Mouse (Mus musculus): ENCODE results near the gene Wdfy2. TPM values are rescaled to one million over a fixed set of nuclear protein-coding genes. Genes with fewer than 3 reads are reported as not detected.

Wdfy2 gene
- polyA plus RNA-seq, 1 experiment, result 12.4 TPM

DNA sequence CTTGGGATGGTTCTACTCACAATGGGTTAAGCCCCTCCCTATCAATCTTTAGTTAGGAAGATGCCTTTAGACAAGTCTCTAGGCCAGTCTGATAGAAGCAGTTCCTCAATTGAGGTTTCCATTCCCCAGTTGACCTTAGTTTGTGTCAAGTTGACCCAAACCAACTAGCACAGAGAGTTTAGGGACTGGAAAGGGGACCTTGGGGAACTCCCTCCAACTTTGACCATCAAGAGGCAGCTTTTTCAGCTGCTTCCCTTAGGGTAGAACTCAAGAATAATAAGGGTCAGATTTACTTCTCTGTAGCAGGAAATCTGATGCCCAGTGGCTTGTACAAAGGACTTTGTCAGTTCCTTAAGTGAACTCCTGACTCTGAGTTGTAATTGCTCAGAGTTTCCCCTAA lies 5.0 kb downstream of the Wdfy2 start:
- DNase-seq (ENCODE audit: extremely low spot score in 1 of 2, low spot score in 1 of 2), result no peak

GRCm38 (mm10) chr14:62842976-62843375 lies 5.5 kb downstream of the Wdfy2 start:
- DNase-seq (ENCODE audit: extremely low spot score in 1 of 2, low spot score in 1 of 2), result no peak

DNA sequence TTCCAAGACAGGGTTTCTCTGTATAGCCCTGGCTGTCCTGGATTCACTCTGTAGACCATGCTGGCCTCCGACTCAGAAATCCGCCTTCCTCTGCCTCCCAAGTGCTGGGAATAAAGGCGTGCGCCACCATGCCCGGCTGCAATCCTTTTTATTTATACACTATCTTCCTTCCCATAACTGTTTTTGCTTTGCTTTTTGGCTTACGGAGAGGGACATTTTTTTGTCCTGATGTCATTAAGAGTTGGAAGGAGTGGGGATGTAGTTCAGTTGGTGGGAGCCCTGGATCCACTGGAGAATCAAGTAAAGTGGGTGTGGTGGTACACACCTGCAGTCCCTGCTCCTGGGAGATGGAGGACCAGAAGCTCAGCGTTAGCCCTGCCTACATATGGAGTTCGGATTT lies 6.7 kb downstream of the Wdfy2 start:
- DNase-seq (ENCODE audit: extremely low spot score in 1 of 2, low spot score in 1 of 2), result no peak

GRCm38 (mm10) chr14:62845011-62845840 lies 7.7 kb downstream of the Wdfy2 start:
- no peak for DNase-seq (ENCODE audit: extremely low spot score in 1 of 2, low spot score in 1 of 2)

- DNase-seq (ENCODE audit: extremely low spot score in 1 of 2, low spot score in 1 of 2), result peak; percentile 36 to 70
These were observed 13.5 kb downstream of the Wdfy2 start for GRCm38 (mm10) chr14:62850980-62851379.

GRCm38 (mm10) chr14:62852840-62853239 lies 15.4 kb downstream of the Wdfy2 start:
- no peak for DNase-seq (ENCODE audit: extremely low spot score in 1 of 2, low spot score in 1 of 2)

- DNase-seq (ENCODE audit: extremely low spot score in 1 of 2, low spot score in 1 of 2), result no peak
These were observed 17.8 kb downstream of the Wdfy2 start for GRCm38 (mm10) chr14:62855077-62855835.

- DNase-seq (ENCODE audit: extremely low spot score in 1 of 2, low spot score in 1 of 2), result no peak
These were observed 18.4 kb downstream of the Wdfy2 start for GRCm38 (mm10) chr14:62855863-62856262.

GRCm38 (mm10) chr14:62856490-62856889 lies 19.0 kb downstream of the Wdfy2 start:
- DNase-seq (ENCODE audit: extremely low spot score in 1 of 2, low spot score in 1 of 2), result no peak

DNA sequence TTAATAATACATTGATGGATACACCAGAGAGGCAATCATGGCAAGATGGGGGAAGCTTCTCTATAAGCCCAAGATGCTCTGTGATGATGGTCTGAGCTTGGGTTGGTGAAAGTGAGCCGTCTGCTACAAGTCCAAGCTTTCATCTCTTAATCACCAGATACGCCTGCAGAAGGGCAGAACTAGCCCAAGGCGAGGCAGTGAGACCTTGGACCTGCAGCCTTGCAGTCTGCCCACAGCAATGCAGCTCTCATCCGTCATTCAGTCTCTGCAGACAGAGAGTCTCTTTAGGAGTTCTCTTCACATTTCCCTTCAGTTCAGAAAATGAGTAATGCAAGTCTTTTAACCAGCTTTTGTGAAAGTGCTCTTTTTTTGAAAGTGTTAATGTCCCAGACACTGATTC lies 20.4 kb downstream of the Wdfy2 start:
- no peak for DNase-seq (ENCODE audit: extremely low spot score in 1 of 2, low spot score in 1 of 2)

DNA sequence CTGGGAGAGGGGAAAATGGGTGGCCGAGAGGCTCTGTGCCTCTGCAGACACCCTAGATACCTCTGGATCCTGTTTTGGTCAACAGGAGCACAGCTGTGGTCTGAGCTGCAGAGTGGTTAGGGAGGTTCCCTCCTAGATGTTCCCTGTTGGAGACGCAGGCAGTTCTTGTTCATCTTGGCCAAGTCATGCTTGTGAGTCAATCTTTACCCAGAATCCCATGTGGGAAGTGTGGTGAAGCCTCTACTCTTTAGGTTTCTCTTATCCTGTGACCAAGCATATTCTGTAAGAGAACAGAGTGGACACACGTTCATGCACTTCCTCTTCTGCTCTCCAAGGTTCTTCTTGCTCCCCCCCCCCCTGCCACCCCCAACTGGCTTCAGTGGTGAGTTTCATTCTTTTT lies 20.8 kb downstream of the Wdfy2 start:
- DNase-seq (ENCODE audit: extremely low spot score in 1 of 2, low spot score in 1 of 2), result no peak

DNA sequence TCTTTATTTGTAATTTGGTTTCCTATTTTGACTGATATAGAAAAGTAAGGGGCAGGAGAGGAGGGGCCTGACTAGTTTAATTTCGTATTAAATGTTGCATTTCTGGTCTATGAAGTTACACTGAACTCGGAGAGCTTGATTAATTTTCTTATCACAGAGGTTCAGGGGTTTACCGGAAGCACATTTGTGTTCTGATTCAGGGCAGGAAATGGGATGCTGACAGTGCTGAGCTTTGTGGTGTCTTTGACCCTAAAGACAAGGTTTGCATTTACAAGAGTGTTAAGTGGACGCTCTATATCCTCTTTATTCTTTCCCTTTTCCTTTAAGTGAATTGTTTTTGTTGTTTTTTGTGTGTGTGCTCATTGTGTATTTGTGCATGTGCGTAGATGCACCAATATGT lies 25.1 kb downstream of the Wdfy2 start:
- DNase-seq (ENCODE audit: extremely low spot score in 1 of 2, low spot score in 1 of 2), result no peak

DNA sequence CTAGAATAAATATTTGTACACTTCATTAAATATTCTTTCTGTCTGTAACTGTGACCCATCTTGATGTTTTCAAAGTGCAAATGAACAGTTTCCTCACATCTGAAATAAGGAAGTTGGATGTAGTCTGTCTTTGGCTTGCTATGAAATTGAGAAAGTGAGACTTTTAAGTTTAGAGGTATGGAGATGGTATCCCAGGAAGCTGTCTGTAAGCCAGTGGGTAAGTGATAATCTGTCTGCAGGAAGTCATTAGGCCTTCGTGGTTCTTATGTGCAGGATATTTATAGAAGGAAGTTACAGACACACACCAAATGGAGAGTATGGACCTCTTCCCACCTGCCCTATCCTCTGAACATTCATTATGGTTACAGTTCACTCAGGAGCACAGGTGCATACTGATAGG lies 26.8 kb downstream of the Wdfy2 start:
- DNase-seq (ENCODE audit: extremely low spot score in 1 of 2, low spot score in 1 of 2), result no peak

DNA sequence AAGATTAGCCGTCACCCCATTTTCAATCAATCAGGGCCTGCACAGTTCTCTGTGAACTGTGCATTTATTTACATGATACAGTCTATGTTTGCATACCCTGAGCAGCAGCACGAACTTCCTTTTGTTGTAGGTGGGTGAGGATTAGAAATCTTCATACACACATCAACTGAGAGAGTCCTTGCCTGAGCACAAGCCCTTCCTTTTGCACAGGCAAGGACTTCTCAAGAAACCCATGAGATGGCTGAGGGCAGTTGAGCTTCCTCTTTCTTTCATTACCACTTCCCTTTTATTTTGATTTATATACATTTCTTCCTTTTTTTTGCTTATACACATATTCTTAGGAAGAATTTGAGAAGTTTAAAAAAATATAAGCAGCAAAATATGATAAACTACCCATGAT lies 27.9 kb downstream of the Wdfy2 start:
- no peak for DNase-seq (ENCODE audit: extremely low spot score in 1 of 2, low spot score in 1 of 2)

GRCm38 (mm10) chr14:62867069-62867468 lies 29.6 kb downstream of the Wdfy2 start:
- DNase-seq (ENCODE audit: extremely low spot score in 1 of 2, low spot score in 1 of 2), result no peak

GRCm38 (mm10) chr14:62867576-62867975 lies 30.1 kb downstream of the Wdfy2 start:
- no peak for DNase-seq (ENCODE audit: extremely low spot score in 1 of 2, low spot score in 1 of 2)

DNA sequence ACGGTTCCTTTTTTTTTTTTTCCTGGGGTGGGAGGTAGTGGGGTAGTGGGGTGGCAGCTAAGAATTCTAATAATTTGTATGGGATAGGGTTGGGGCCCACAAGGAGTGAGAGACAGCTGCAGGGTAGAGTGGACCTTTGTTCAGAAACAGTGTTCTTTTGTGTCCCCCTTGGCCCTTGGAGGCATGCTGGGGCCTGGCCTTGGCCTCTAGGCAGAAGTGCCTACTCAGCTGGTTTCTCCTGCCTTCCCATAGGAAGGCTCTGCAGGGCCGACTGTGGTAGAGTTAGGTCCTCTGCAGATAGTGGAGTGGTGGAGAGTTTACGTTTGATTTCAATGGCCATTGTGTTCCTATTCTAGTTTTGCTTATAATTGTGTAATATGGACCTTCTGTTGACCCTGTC lies 30.8 kb downstream of the Wdfy2 start:
- DNase-seq (ENCODE audit: extremely low spot score in 1 of 2, low spot score in 1 of 2), result no peak

DNA sequence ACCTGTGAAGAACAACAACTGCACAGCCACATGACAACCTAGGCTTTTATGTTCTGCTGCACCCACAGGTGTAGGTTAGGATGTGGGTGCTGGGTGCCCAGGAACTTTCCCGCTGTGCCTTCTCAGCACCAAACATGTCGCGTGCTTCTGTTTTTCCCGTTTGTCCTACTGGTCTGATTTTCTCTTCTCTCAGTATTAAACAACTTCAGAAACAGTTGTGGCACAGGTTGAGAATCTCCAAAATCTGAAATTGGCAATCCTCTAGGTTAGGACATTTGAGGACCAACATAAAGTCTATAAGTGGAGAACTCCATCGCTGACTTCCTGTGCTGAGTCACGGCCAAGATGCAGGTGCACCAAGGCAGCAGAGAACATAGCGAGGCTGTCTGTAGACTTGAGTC lies 32.8 kb downstream of the Wdfy2 start:
- DNase-seq (ENCODE audit: extremely low spot score in 1 of 2, low spot score in 1 of 2), result no peak

DNA sequence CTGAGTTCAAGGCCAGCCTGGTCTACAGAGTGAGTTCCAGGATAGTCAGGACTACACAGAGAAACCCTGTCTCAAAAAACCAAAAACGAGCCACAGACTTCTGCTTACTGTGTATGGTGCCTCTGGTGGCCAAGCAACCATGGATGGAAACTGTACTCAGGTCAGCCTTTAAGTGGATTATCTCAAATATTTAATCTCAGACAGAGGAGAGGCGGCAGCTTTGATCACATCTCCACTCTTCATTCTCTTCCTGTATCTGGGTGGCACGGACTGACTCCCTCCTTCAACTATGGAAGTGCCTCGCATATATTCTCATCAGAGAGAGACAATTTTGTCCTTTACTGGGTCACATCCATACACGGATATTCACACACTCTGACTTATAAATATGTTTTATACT lies 34.0 kb downstream of the Wdfy2 start:
- DNase-seq (ENCODE audit: extremely low spot score in 1 of 2, low spot score in 1 of 2), result no peak

- no peak for DNase-seq (ENCODE audit: extremely low spot score in 1 of 2, low spot score in 1 of 2)
These were observed 34.5 kb downstream of the Wdfy2 start for GRCm38 (mm10) chr14:62871932-62872331.

DNA sequence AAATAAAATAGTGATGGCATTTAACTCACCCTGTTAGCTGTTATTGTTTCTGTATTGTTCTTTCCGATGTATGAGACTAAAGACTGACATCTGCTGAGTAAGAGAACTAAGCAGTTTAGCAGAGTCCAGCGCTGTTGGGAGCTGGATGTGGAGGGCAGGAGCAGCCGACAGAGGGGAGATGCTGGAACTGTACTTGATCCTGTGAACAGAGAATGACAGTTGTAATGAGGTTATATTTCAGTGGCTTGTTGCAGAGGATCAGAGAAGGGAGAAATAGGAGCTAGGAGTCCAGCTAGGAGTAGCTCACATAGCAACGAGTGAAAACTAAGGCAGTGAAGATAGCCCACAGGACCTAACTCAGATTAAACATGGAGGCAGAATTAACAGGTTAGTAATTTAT lies 36.3 kb downstream of the Wdfy2 start:
- DNase-seq (ENCODE audit: extremely low spot score in 1 of 2, low spot score in 1 of 2), result no peak

DNA sequence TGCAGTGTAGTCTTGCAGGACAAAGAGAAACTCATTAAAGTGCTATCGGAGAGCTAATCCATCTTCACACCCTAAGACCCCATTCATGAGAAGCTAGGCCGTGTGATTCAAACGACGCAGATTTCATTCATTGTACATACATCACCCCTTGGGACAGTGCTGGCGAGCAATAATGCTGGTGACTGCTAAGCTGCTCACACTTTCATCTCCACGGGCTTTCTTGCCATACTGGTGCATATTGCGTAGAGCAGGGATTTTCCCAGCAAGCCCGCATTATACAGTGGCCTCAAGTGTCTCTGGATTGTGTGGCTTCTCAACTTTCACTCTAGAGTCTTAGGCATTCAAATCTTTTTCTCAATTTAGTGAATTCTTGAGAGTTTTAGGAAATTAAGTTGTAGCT lies 36.9 kb downstream of the Wdfy2 start:
- no peak for DNase-seq (ENCODE audit: extremely low spot score in 1 of 2, low spot score in 1 of 2)

Data from frontal cortex, adult 2 months (tissue).